Mouse (Mus musculus): ENCODE measurements around the gene Bod1l.

The Bod1l gene

GRCm38 (mm10) chr5:41801622-41802021 lies 42.5 kb downstream of the Bod1l start:
- DNase-seq (ENCODE audit: inconsistent ontology term) = no peak

GRCm38 (mm10) chr5:41794434-41794833 lies 49.7 kb downstream of the Bod1l start:
- no peak for DNase-seq (ENCODE audit: inconsistent ontology term)

GRCm38 (mm10) chr5:41790517-41790916 lies 53.6 kb downstream of the Bod1l start:
- DNase-seq (ENCODE audit: inconsistent ontology term) = no peak

GRCm38 (mm10) chr5:41788877-41789276 lies 55.2 kb downstream of the Bod1l start:
- DNase-seq (ENCODE audit: inconsistent ontology term) = no peak

- DNase-seq (ENCODE audit: inconsistent ontology term) = no peak
Measured at GRCm38 (mm10) chr5:41781890-41782289, 62.2 kb downstream of the Bod1l start.

GRCm38 (mm10) chr5:41780026-41780425 lies 64.1 kb downstream of the Bod1l start:
- no peak for DNase-seq (ENCODE audit: inconsistent ontology term)

GRCm38 (mm10) chr5:41775728-41776127 lies 68.4 kb downstream of the Bod1l start:
- DNase-seq (ENCODE audit: inconsistent ontology term) = no peak

- DNase-seq (ENCODE audit: inconsistent ontology term) = no peak
Measured at GRCm38 (mm10) chr5:41775273-41775672, 68.8 kb downstream of the Bod1l start.

GRCm38 (mm10) chr5:41768382-41769040 lies 75.6 kb downstream of the Bod1l start:
- DNase-seq (ENCODE audit: inconsistent ontology term) = peak; percentile 87

- DNase-seq (ENCODE audit: inconsistent ontology term) = peak; percentile 32
Measured at GRCm38 (mm10) chr5:41767296-41768200, 76.6 kb downstream of the Bod1l start.

GRCm38 (mm10) chr5:41766406-41767010 lies 77.6 kb downstream of the Bod1l start:
- DNase-seq (ENCODE audit: inconsistent ontology term) = no peak

GRCm38 (mm10) chr5:41765626-41766405 lies 78.3 kb downstream of the Bod1l start:
- DNase-seq (ENCODE audit: inconsistent ontology term) = peak; percentile 42

- DNase-seq (ENCODE audit: inconsistent ontology term) = peak; percentile 28
Measured at GRCm38 (mm10) chr5:41763731-41764721, 80.1 kb downstream of the Bod1l start, which contains the start of gene Nkx3-2. Gene Nkx3-2, minus strand, starts transcription at chr5:41764501.

- DNase-seq (ENCODE audit: inconsistent ontology term) = peak; percentile 38
Measured at GRCm38 (mm10) chr5:41762947-41763730, 81.0 kb downstream of the Bod1l start.

- DNase-seq (ENCODE audit: inconsistent ontology term) = no peak
Measured at GRCm38 (mm10) chr5:41762141-41762946, 81.8 kb downstream of the Bod1l start.

- no peak for DNase-seq (ENCODE audit: inconsistent ontology term)
Measured at GRCm38 (mm10) chr5:41761509-41762140, 82.5 kb downstream of the Bod1l start.

GRCm38 (mm10) chr5:41760831-41761508 lies 83.1 kb downstream of the Bod1l start:
- no peak for DNase-seq (ENCODE audit: inconsistent ontology term)

- DNase-seq (ENCODE audit: inconsistent ontology term) = no peak
Measured at GRCm38 (mm10) chr5:41760071-41760470, 84.0 kb downstream of the Bod1l start.

All from Muller cell, postnatal 12 days (primary cell).